Mouse (Mus musculus): ENCODE measurements around the gene Mamld1.

- TF ChIP-seq POLR2A (IDR thresholded peaks at IDR 0.05; ENCODE audit: borderline replicate concordance, insufficient read depth, low read length) (no peak), CTCF (IDR thresholded peaks at IDR 0.05; ENCODE audit: borderline replicate concordance, insufficient read depth, low read depth, low read length) (no peak)
Observed at GRCm38 (mm10) chrX:71053246-71053645, 3.2 kb downstream of the Mamld1 start.

Data from cerebellum, adult 2 months (tissue).